Mouse (Mus musculus): Measurements from ENCODE around the gene Klkb1. TPM values are rescaled to one million over a fixed set of nuclear protein-coding genes. Genes with fewer than 3 reads are reported as not detected.

Klkb1 gene
- polyA plus RNA-seq, 1 experiment from 2014 or later, result 0.05 TPM

GRCm38 (mm10) chr8:45236164-45236912, 58.3 kb downstream of the Klkb1 start:
- no peaks in the 10 kb centered on the region for H3K36me3 ChIP-seq (ENCODE audit: control insufficient read depth, insufficient read depth, low read length)
- no peak overlapping the region for H3K9ac ChIP-seq (ENCODE audit: low read depth, low read length)
- H3K27ac ChIP-seq (ENCODE audit: low read depth, low read length), result no peak overlapping the region
- H3K27me3 ChIP-seq (ENCODE audit: control insufficient read depth, insufficient read depth, low read length), result no peaks in the 10 kb centered on the region
- ATAC-seq (ENCODE audit: low FRiP score, low TSS enrichment), result peak; percentile 82
- 18% methylated on average over 14 of the region's 14 CpGs for WGBS
- peak overlapping the region; percentile 26; the same call in 1 of the 2 replicates for H3K4me2 ChIP-seq (replicated peaks; ENCODE audit: low read depth, low read length)
- no peaks in the 10 kb centered on the region for H3K4me1 ChIP-seq (ENCODE audit: control insufficient read depth, insufficient read depth, low read length)
- H3K9me3 ChIP-seq (ENCODE audit: control insufficient read depth, low read length), result no peaks in the 10 kb centered on the region
- H3K4me3 ChIP-seq (ENCODE audit: low read length), result no peak overlapping the region

GRCm38 (mm10) chr8:45235228-45235627, 59.4 kb downstream of the Klkb1 start:
- no peaks in the 10 kb centered on the region for H3K27me3 ChIP-seq (ENCODE audit: control insufficient read depth, insufficient read depth, low read length)
- H3K4me2 ChIP-seq (replicated peaks; ENCODE audit: low read depth, low read length), result no peak overlapping the region
- no peak overlapping the region for H3K9ac ChIP-seq (ENCODE audit: low read depth, low read length)
- no peak for ATAC-seq (ENCODE audit: low FRiP score, low TSS enrichment)
- no peak overlapping the region for H3K27ac ChIP-seq (ENCODE audit: low read depth, low read length)
- 81% methylated on average over 6 of the region's 6 CpGs for WGBS
- H3K36me3 ChIP-seq (ENCODE audit: control insufficient read depth, insufficient read depth, low read length), result no peaks in the 10 kb centered on the region
- no peaks in the 10 kb centered on the region for H3K4me1 ChIP-seq (ENCODE audit: control insufficient read depth, insufficient read depth, low read length)
- H3K4me3 ChIP-seq (ENCODE audit: low read length), result no peak overlapping the region
- no peaks in the 10 kb centered on the region for H3K9me3 ChIP-seq (ENCODE audit: control insufficient read depth, low read length)

- 68% methylated on average over 3 of the region's 3 CpGs for WGBS
- no peak for ATAC-seq (ENCODE audit: low FRiP score, low TSS enrichment)
- H3K9me3 ChIP-seq (ENCODE audit: control insufficient read depth, low read length), result no peaks in the 10 kb centered on the region
- no peak overlapping the region for H3K27ac ChIP-seq (ENCODE audit: low read depth, low read length)
- H3K27me3 ChIP-seq (ENCODE audit: control insufficient read depth, insufficient read depth, low read length), result no peaks in the 10 kb centered on the region
- H3K4me2 ChIP-seq (replicated peaks; ENCODE audit: low read depth, low read length), result no peak overlapping the region
- no peak overlapping the region for H3K4me3 ChIP-seq (ENCODE audit: low read length)
- H3K36me3 ChIP-seq (ENCODE audit: control insufficient read depth, insufficient read depth, low read length), result no peaks in the 10 kb centered on the region
- H3K9ac ChIP-seq (ENCODE audit: low read depth, low read length), result no peak overlapping the region
- H3K4me1 ChIP-seq (ENCODE audit: control insufficient read depth, insufficient read depth, low read length), result no peaks in the 10 kb centered on the region
These were observed 61.4 kb downstream of the Klkb1 start for GRCm38 (mm10) chr8:45233256-45233655.

Other genes with a start within 250 kb of the Klkb1 start
- not detected in 2 replicates for gene Mtnr1a, start 225.7 kb downstream of the Klkb1 start, polyA plus RNA-seq (2014; fragmentation: Nextera tagmentation; extraction: Ambion mirVana)
- not detected in 2 replicates for gene F11, start 32.8 kb downstream of the Klkb1 start, polyA plus RNA-seq (2014; fragmentation: Nextera tagmentation; extraction: Ambion mirVana)
- gene Gm45753, start 13.6 kb upstream of the Klkb1 start, polyA plus RNA-seq (2014; fragmentation: Nextera tagmentation; extraction: Ambion mirVana), result 0.10 TPM in 1 of 2 replicates, not detected in the other
- gene Cyp4v3, start 38.4 kb upstream of the Klkb1 start, polyA plus RNA-seq (2014; fragmentation: Nextera tagmentation; extraction: Ambion mirVana), result 0.83 and 1.2 TPM in 2 replicates
- 47.5 and 62.8 TPM in 2 replicates for gene Fam149a, start 87.4 kb upstream of the Klkb1 start, polyA plus RNA-seq (2014; fragmentation: Nextera tagmentation; extraction: Ambion mirVana)
- 2.1 and 3.8 TPM in 2 replicates for gene Tlr3, start 116.2 kb upstream of the Klkb1 start, polyA plus RNA-seq (2014; fragmentation: Nextera tagmentation; extraction: Ambion mirVana)
- 36.2 and 54.8 TPM in 2 replicates for gene Sorbs2, start 212.9 kb upstream of the Klkb1 start, polyA plus RNA-seq (2014; fragmentation: Nextera tagmentation; extraction: Ambion mirVana)